Mouse (Mus musculus) G1E (cell line): ENCODE measurements around the gene Dkk3. TPM values are rescaled to one million over a fixed set of nuclear protein-coding genes. Genes with fewer than 3 reads are reported as not detected.

ENCODE experiments used
- ATAC-seq: 2 replicates; pipeline ENCODE4 v1.8.0; 2016; ENCODE audit warnings: mild to moderate bottlenecking; ENCODE audit not compliant: insufficient number of reproducible peaks, poor library complexity, low FRiP score, severe bottlenecking; ENCODE audit errors: extremely low read depth
- DNase-seq: peaks from one replicate; pipeline ENCODE4 v3.0.0; 2012; ENCODE audit warnings: low spot score
- H3K27me3 ChIP-seq: 2 replicates; pipeline ENCODE4 v1.6.1; 2012; ENCODE audit warnings: mild to moderate bottlenecking, low read length, inconsistent platforms; ENCODE audit not compliant: insufficient read depth
- H3K36me3 ChIP-seq: replicated peaks from 2 replicates; pipeline ENCODE3; 2012; ENCODE audit warnings: mild to moderate bottlenecking, inconsistent platforms
- H3K4me1 ChIP-seq: 2 replicates; pipeline ENCODE4 v1.6.1; 2012; ENCODE audit warnings: low read depth, low read length, inconsistent platforms, mixed read lengths; ENCODE audit not compliant: insufficient read depth
- H3K4me3 ChIP-seq: 2 replicates; pipeline ENCODE4 v1.5.1; 2012; ENCODE audit warnings: low read depth, mild to moderate bottlenecking, inconsistent platforms, low read length, moderate library complexity, mixed read lengths
- H3K9me3 ChIP-seq: replicated peaks from 2 replicates; pipeline ENCODE4 v1.6.1; 2012; ENCODE audit warnings: inconsistent platforms
- CTCF ChIP-seq: IDR thresholded peaks from 2 replicates; pipeline ENCODE4 v1.5.1; 2012; ENCODE audit warnings: low read depth, low read length, inconsistent platforms, mixed read lengths
- GATA1 ChIP-seq: IDR thresholded peaks from 2 replicates; pipeline ENCODE4 v1.6.1; 2012; ENCODE audit warnings: borderline replicate concordance, low read length, inconsistent platforms, mixed read lengths
- GATA2 ChIP-seq: IDR thresholded peaks from 2 replicates; pipeline ENCODE4 v1.6.1; 2012; ENCODE audit warnings: low read depth, low read length, inconsistent platforms, borderline replicate concordance
- POLR2AphosphoS5 ChIP-seq: IDR thresholded peaks from 2 replicates; pipeline ENCODE4 v1.6.1; 2012; ENCODE audit warnings: low read depth, low read length, inconsistent platforms; ENCODE audit not compliant: insufficient replicate concordance
- TAL1 ChIP-seq: conservative IDR thresholded peaks from 2 replicates; pipeline ENCODE4 v1.6.1; 2012; ENCODE audit warnings: low read depth, low read length, inconsistent platforms, mixed read lengths
- polyA plus RNA-seq: library from polyadenylated mRNA; stranded (reverse); fragments of >175 nt; gene quantifications from 2 replicates; pipeline ENCODE4 v1.2.3, GENCODE M21; 2012
- total RNA-seq, 2 experiments: library from RNA; stranded (forward) in 1 of 2; stranded (reverse) in 1 of 2; fragments of 200-1000 nt in 1 of 2; fragments of >200 nt in 1 of 2; fragmentation: Nextera tagmentation in 1 of 2; gene quantifications; 2 replicates each; pipeline ENCODE4 v1.2.3; 2014 to 2017

Gene Dkk3
- total and polyA plus RNA-seq, 3 experiments, result 0.05 TPM; not detected in 2

DNA sequence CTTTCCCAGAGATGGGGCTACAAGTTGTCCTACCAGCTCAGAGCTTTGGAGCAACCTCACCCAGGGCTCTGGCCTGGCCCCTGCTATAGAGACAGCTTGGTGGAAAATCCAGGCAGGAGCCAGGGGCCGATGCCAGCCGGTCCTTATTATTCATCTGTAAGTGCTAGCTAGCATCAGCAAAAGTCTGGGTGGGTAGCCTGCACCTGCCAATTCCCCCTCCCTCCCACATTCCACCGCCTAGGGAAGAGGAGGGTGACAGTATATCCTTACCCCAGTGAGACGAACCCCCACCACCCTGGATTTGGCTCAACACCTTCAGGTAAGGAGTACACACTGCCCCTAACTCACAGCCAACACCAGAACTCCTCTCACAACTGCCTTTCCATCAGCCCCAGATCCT, 30.9 kb downstream of the Dkk3 start:
- ATAC-seq, result no peak
- Histone ChIP-seq H3K9me3 (no peaks in the 10 kb centered on the region; the same call in 1 of the 2 replicates), H3K4me1 (no peaks in the 10 kb centered on the region), H3K36me3 (no peaks in the 10 kb centered on the region), H3K27me3 (peaks cover 13% of the 10 kb centered on the region; the same call in 1 of the 2 replicates), H3K4me3 (no peak overlapping the region)
- TF ChIP-seq TAL1, result no peak
- TF ChIP-seq GATA1, result no peak
- TF ChIP-seq GATA2, result no peak
- TF ChIP-seq POLR2AphosphoS5, result no peak
- no peak for TF ChIP-seq CTCF
- no peak for DNase-seq

DNA sequence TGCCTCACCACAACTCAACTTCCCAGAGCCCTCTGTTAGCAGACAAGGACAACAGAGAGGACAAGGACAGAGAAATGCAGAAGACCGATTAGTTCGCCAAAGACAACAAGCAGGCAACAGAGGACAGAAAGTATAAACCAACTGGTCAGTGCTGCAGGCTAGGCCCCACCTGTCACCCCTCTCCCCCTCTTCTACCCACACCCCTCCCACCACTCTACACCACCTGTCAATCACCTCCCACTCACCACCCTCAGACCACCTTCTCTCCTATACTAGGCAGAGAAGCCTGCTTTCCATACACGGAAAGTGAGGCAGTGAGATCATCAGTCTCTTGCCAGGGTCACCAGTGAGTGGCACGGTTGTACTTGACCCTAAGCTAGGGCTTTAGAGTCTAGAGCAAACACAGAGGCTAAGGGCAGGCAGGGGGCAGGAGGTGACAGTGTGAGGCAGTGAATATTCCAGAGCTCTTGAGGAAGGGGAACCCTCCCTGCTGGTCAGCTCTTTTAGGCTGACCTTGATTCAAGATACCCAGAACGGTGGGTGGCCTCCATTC, 31.7 kb downstream of the Dkk3 start:
- TF ChIP-seq GATA2 (no peak), POLR2AphosphoS5 (no peak), TAL1 (no peak), CTCF (no peak), GATA1 (no peak)
- Histone ChIP-seq H3K27me3 (peaks cover 13% of the 10 kb centered on the region; the same call in 1 of the 2 replicates), H3K9me3 (no peaks in the 10 kb centered on the region; the same call in 1 of the 2 replicates), H3K36me3 (no peaks in the 10 kb centered on the region), H3K4me1 (no peaks in the 10 kb centered on the region), H3K4me3 (no peak overlapping the region)
- no peak for DNase-seq
- no peak for ATAC-seq

DNA sequence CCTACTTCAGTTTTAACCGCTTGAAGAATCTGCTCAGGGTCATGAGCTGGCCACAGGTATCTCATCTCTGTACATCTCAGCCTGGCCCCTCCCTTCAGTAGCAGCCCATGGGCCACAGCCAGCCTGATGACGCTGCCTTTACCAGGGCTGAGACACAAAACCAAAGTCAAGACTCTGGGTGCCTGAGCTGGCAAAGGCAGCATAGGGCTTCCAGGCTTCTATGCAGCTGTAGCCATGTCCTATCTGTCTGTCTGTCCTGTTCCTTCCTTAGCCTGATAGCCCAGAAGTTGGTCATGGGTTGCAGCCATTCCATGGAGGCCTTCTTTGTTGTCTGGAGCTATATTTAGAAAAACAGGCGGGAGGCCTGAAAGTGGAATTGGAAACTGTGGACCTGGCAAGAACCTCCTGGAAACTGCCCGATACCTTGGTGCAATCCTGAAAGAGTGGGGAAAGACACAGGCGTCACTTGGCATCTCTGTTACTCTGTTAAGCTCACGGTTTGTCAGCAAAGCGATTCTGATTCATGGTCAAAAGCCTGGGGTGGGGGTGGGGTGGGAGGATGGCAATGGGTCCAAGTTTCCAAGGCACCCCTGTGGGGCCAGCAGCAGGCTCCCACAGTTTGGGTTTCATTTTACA, 33.1 kb downstream of the Dkk3 start:
- Histone ChIP-seq H3K36me3 (no peaks in the 10 kb centered on the region), H3K9me3 (no peaks in the 10 kb centered on the region; the same call in 1 of the 2 replicates), H3K27me3 (peaks cover 13% of the 10 kb centered on the region; the same call in 1 of the 2 replicates), H3K4me1 (no peaks in the 10 kb centered on the region), H3K4me3 (no peak overlapping the region)
- DNase-seq (no peak), ATAC-seq (no peak)
- no peak for TF ChIP-seq POLR2AphosphoS5
- TF ChIP-seq TAL1, result no peak
- TF ChIP-seq GATA2, result no peak
- no peak for TF ChIP-seq CTCF
- TF ChIP-seq GATA1, result no peak

DNA sequence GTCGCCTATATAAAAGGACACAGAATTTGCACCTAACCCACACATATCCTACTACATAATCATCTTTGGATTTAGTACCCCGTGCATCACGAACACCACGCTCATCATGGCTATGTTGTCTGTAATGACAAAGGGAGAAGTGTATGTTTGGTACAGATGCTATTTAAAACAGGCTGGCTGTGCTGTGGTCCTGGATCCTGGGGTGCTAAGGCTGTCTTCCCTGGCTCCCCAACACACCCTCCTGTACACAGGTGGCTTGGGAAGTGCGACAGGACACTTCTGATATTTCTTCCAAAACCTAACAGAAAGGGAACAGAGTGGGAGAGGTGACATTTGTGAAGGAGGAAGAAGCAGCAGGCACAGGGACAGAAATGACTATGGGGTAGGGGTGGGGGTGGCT, 35.2 kb downstream of the Dkk3 start:
- no peak for ATAC-seq
- no peaks in the 10 kb centered on the region; the same call in 1 of the 2 replicates for H3K9me3 ChIP-seq
- H3K4me3 ChIP-seq, result no peak overlapping the region

DNA sequence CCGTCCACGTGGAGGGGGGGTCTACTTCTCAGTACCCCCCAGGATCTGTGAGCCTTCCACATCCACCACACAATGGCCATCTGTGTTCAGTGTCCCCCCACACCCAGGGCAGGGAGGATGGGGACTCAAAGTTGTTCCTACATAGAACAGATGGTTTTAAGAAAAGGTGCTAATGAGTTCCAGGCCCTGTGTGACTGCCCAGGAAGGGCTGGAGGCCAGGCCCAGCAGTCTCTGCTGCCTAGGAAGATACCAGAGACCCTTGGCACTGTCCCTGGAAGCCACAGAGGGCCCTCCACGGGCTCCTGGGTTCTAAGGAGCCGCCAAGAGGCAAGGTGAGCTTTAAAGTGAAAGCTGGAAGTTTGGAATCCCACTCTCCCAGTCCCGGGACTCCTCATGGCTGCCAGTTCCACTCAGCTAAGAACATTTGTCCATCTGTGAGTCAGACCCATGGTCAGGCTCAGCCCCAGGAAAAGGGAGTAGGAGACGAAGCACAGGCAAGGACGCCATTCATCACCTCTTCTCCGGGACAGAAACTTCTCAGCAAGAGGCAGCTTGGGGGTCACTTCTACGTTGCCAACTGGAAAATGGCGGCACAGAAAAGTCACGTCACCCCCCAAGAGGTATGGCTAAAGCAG, 36.9 kb downstream of the Dkk3 start:
- TF ChIP-seq GATA2, result no peak
- TF ChIP-seq GATA1, result no peak
- no peak for TF ChIP-seq POLR2AphosphoS5
- no peak for TF ChIP-seq TAL1
- no peak for TF ChIP-seq CTCF

More for the DNA sequence above, 35.2 kb downstream of the Dkk3 start:
- TF ChIP-seq TAL1, result no peak
- TF ChIP-seq POLR2AphosphoS5, result no peak
- no peak for TF ChIP-seq GATA1
- TF ChIP-seq GATA2, result no peak
- no peak for TF ChIP-seq CTCF
- no peak for DNase-seq
- Histone ChIP-seq H3K27me3 (peaks cover 16% of the 10 kb centered on the region; the same call in 1 of the 2 replicates), H3K4me1 (no peaks in the 10 kb centered on the region), H3K36me3 (no peaks in the 10 kb centered on the region)

More for the DNA sequence above, 36.9 kb downstream of the Dkk3 start:
- ATAC-seq (no peak), DNase-seq (no peak)
- no peaks in the 10 kb centered on the region for H3K9me3 ChIP-seq
- H3K36me3 ChIP-seq, result no peaks in the 10 kb centered on the region
- no peak overlapping the region for H3K4me3 ChIP-seq
- no peaks in the 10 kb centered on the region for H3K4me1 ChIP-seq
- H3K27me3 ChIP-seq, result peaks cover 23% of the 10 kb centered on the region; the same call in 1 of the 2 replicates
